Mouse (Mus musculus) forebrain, embryonic 15.5 days (tissue): Measurements from ENCODE around the gene Als2cr12. TPM values are rescaled to one million over a fixed set of nuclear protein-coding genes. Genes with fewer than 3 reads are reported as not detected.

Experiments
- polyA plus RNA-seq: library from polyadenylated mRNA; unstranded; fragments of >200 nt; fragmentation: Nextera tagmentation; extraction: Ambion mirVana; gene quantifications from 2 replicates; pipeline ENCODE4 v1.2.1, GENCODE M21; 2015

The Als2cr12 gene
- polyA plus RNA-seq, 1 experiment from 2014 or later = not detected

Other genes starting within 250 kb of the Als2cr12 start
- 30.5 and 32.9 TPM in 2 replicates for gene Orc2, start 190.9 kb downstream of the Als2cr12 start, polyA plus RNA-seq
- 13.2 and 13.7 TPM in 2 replicates for gene Fam126b, start 109.7 kb downstream of the Als2cr12 start, polyA plus RNA-seq
- gene Ndufb3, start 109.6 kb downstream of the Als2cr12 start, polyA plus RNA-seq = 168 and 183 TPM in 2 replicates
- 18.9 and 20.6 TPM in 2 replicates for gene Cflar, start 15.5 kb upstream of the Als2cr12 start, polyA plus RNA-seq
- 4.6 and 5.6 TPM in 2 replicates for gene Casp8, start 99.4 kb upstream of the Als2cr12 start, polyA plus RNA-seq